Mouse (Mus musculus) MEL (cell line): ENCODE data around the gene Smtn. TPM values are rescaled to one million over a fixed set of nuclear protein-coding genes. Genes with fewer than 3 reads are reported as not detected.

Experiments used
- DNase-seq: peaks from one replicate; pipeline ENCODE4 v3.0.0; 2011; ENCODE audit warnings: low read depth, low spot score
- H3K27ac ChIP-seq: 2 replicates; pipeline ENCODE4 v1.5.1; 2012; ENCODE audit warnings: low read depth, mild to moderate bottlenecking, control low read depth, low read length, moderate library complexity; ENCODE audit not compliant: control insufficient read depth
- H3K27me3 ChIP-seq, 2 experiments: fragments of 150-350 bp in 1 of 2; sonication (generic) in 1 of 2; 2 replicates each; pipeline ENCODE4 v1.6.1; 2012; ENCODE audit warnings: low read length in 2 of 2, mild to moderate bottlenecking in 2 of 2, improper control_type of control experiment in 1 of 2, moderate library complexity in 1 of 2; ENCODE audit not compliant: insufficient read depth in 2 of 2, control insufficient read depth in 1 of 2
- H3K36me3 ChIP-seq, 2 experiments: 2 replicates each; pipeline ENCODE4 v1.6.1; 2012 to 2014; ENCODE audit warnings: low read length in 2 of 2, improper control_type of control experiment in 1 of 2, inconsistent platforms in 1 of 2, mild to moderate bottlenecking in 1 of 2; ENCODE audit not compliant: insufficient read depth in 2 of 2, control insufficient read depth in 1 of 2
- H3K4me1 ChIP-seq, 2 experiments: fragments of 150-350 bp in 1 of 2; sonication (generic) in 1 of 2; 2 replicates each; pipeline ENCODE4 v1.6.1; 2012; ENCODE audit warnings: low read length in 2 of 2, improper control_type of control experiment in 1 of 2, mild to moderate bottlenecking in 1 of 2; ENCODE audit not compliant: insufficient read depth in 2 of 2, control insufficient read depth in 1 of 2
- H3K4me3 ChIP-seq, 2 experiments: fragments of 150-350 bp in 1 of 2; sonication (generic) in 1 of 2; 2 replicates each; pipeline ENCODE4 v1.5.1; 2012; ENCODE audit warnings: low read depth in 2 of 2, low read length in 2 of 2, mild to moderate bottlenecking in 2 of 2, moderate library complexity in 2 of 2, control low read depth in 1 of 2, improper control_type of control experiment in 1 of 2; ENCODE audit not compliant: control insufficient read depth in 1 of 2, insufficient read depth in 1 of 2
- H3K79me2 ChIP-seq: 2 replicates; pipeline ENCODE4 v1.6.1; 2012; ENCODE audit warnings: mild to moderate bottlenecking, low read length, moderate library complexity; ENCODE audit not compliant: control insufficient read depth, poor library complexity, insufficient read depth
- H3K9ac ChIP-seq: 2 replicates; pipeline ENCODE4 v1.6.1; 2012; ENCODE audit warnings: low read depth, mild to moderate bottlenecking, control low read depth, low read length, moderate library complexity; ENCODE audit not compliant: control insufficient read depth, poor library complexity, severe bottlenecking
- H3K9me3 ChIP-seq: fragments of 150-350 bp; sonication (generic); replicated peaks from 2 replicates; pipeline ENCODE4 v1.6.1; 2012; ENCODE audit warnings: mild to moderate bottlenecking, low read length, improper control_type of control experiment, moderate library complexity; ENCODE audit not compliant: insufficient read depth
- CHD2 ChIP-seq: IDR thresholded peaks from 2 replicates; pipeline ENCODE4 v1.6.1; 2011; ENCODE audit warnings: low read length, improper control_type of control experiment
- CTCF ChIP-seq, 3 experiments: IDR thresholded peaks in 2 of 3; conservative IDR thresholded peaks in 1 of 3; 2 replicates each; pipeline ENCODE4 v1.5.1; 2011 to 2012; ENCODE audit warnings: low read length in 3 of 3, low read depth in 2 of 3, mild to moderate bottlenecking in 2 of 3, improper control_type of control experiment in 1 of 3, inconsistent platforms in 1 of 3, mixed read lengths in 1 of 3, moderate library complexity in 1 of 3; ENCODE audit not compliant: control insufficient read depth in 1 of 3, insufficient read depth in 1 of 3, poor library complexity in 1 of 3, severe bottlenecking in 1 of 3
- E2F4 ChIP-seq: IDR thresholded peaks from 2 replicates; pipeline ENCODE4 v1.6.1; 2011; ENCODE audit warnings: low read depth, low read length, improper control_type of control experiment, borderline replicate concordance
- ELF1 ChIP-seq: IDR thresholded peaks from 2 replicates; pipeline ENCODE4 v1.6.1; 2014; ENCODE audit warnings: low read depth, mild to moderate bottlenecking, inconsistent platforms, low read length, improper control_type of control experiment, moderate library complexity
- HCFC1 ChIP-seq: IDR thresholded peaks from 2 replicates; pipeline ENCODE4 v1.6.1; 2012; ENCODE audit warnings: low read depth, mild to moderate bottlenecking, inconsistent platforms, low read length, improper control_type of control experiment, moderate library complexity
- KAT2A ChIP-seq: conservative IDR thresholded peaks from 2 replicates; pipeline ENCODE4 v1.6.1; 2012; ENCODE audit warnings: low read depth, low read length, improper control_type of control experiment, inconsistent platforms
- MAFK ChIP-seq: IDR thresholded peaks from 2 replicates; pipeline ENCODE4 v1.6.1; 2011; ENCODE audit warnings: low read depth, mild to moderate bottlenecking, low read length, improper control_type of control experiment, borderline replicate concordance
- MAX ChIP-seq: IDR thresholded peaks from 2 replicates; pipeline ENCODE4 v1.6.1; 2011; ENCODE audit warnings: low read length, improper control_type of control experiment
- MEF2A ChIP-seq: IDR thresholded peaks from 2 replicates; pipeline ENCODE4 v1.6.1; 2014; ENCODE audit warnings: low read depth, mild to moderate bottlenecking, inconsistent platforms, low read length, improper control_type of control experiment; ENCODE audit not compliant: poor library complexity, insufficient replicate concordance, severe bottlenecking; ENCODE audit errors: extremely low read depth
- MXI1 ChIP-seq: IDR thresholded peaks from 2 replicates; pipeline ENCODE4 v1.6.1; 2011; ENCODE audit warnings: mild to moderate bottlenecking, low read depth, low read length, improper control_type of control experiment
- MYC ChIP-seq: IDR thresholded peaks from 2 replicates; pipeline ENCODE4 v1.6.1; 2011; ENCODE audit warnings: low read depth, mild to moderate bottlenecking, low read length, improper control_type of control experiment, moderate library complexity
- POLR2AphosphoS2 ChIP-seq: IDR thresholded peaks from 2 replicates; pipeline ENCODE4 v1.6.1; 2011; ENCODE audit warnings: low read length, improper control_type of control experiment
- RCOR1 ChIP-seq: IDR thresholded peaks from 2 replicates; pipeline ENCODE4 v1.6.1; 2012; ENCODE audit warnings: low read depth, mild to moderate bottlenecking, inconsistent platforms, low read length, improper control_type of control experiment
- SIN3A ChIP-seq: IDR thresholded peaks from 2 replicates; pipeline ENCODE4 v1.6.1; 2012; ENCODE audit warnings: low read length, improper control_type of control experiment, inconsistent platforms
- TAL1 ChIP-seq: IDR thresholded peaks from 2 replicates; pipeline ENCODE4 v1.6.1; 2012; ENCODE audit warnings: mild to moderate bottlenecking, inconsistent platforms, low read length, moderate library complexity, mixed read lengths
- TCF12 ChIP-seq: IDR thresholded peaks from 2 replicates; pipeline ENCODE4 v1.6.1; 2014; ENCODE audit warnings: low read depth, mild to moderate bottlenecking, inconsistent platforms, low read length, improper control_type of control experiment, moderate library complexity
- UBTF ChIP-seq: IDR thresholded peaks from 2 replicates; pipeline ENCODE4 v1.6.1; 2012; ENCODE audit warnings: low read depth, mild to moderate bottlenecking, inconsistent platforms, low read length, improper control_type of control experiment, moderate library complexity, borderline replicate concordance; ENCODE audit not compliant: insufficient read depth
- USF1 ChIP-seq: IDR thresholded peaks from 2 replicates; pipeline ENCODE4 v1.6.1; 2014; ENCODE audit warnings: low read depth, mild to moderate bottlenecking, inconsistent platforms, low read length, improper control_type of control experiment, moderate library complexity
- ZMIZ1 ChIP-seq: IDR thresholded peaks from 2 replicates; pipeline ENCODE4 v1.6.1; 2012; ENCODE audit warnings: low read depth, mild to moderate bottlenecking, inconsistent platforms, low read length, improper control_type of control experiment, moderate library complexity
- polyA plus RNA-seq, 2 experiments: library from polyadenylated mRNA; stranded (reverse) in 1 of 2; unstranded in 1 of 2; fragments of >175 nt in 1 of 2; fragments of >200 nt in 1 of 2; gene quantifications; 2 replicates each; pipeline versions ENCODE4 v1.2.1 to v1.2.4; 2012; ENCODE audit warnings: low replicate concordance in 2 of 2, low read depth in 1 of 2; ENCODE audit not compliant: insufficient read length in 2 of 2, insufficient read depth in 1 of 2, missing spikeins in 1 of 2
- total RNA-seq: library from RNA; depleted of rRNA; stranded (reverse); fragments of 300-350 nt; gene quantifications from 2 replicates; pipeline ENCODE4 v1.2.3, GENCODE M21; 2012

Gene Smtn
- total and polyA plus RNA-seq, 3 experiments: 203 to 370 TPM; not detected in 1

DNA sequence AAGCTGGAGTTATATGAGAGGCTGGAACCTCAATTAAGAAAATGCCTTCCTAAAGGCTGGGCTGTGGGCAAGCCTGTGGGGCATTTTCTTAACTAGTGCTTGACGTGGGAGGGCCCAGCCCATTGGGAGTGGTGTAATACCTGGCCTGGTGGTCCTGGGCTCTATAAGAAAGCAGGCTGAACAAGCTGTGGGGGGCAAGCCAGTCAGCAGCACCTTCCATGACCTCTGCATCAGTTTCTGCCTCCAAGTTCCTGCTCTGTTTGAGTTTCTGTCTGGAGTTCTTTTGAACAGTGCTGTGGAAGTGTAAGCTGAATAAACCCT, 5.8 kb upstream of the Smtn start:
- peaks cover 0 to 2% of the 10 kb centered on the region in 2 experiments; a peak in 1 of 4 replicates for H3K27me3 ChIP-seq
- no peak for TF ChIP-seq ELF1
- TF ChIP-seq POLR2AphosphoS2: no peak
- no peak for TF ChIP-seq USF1
- TF ChIP-seq KAT2A: no peak
- TF ChIP-seq TAL1: no peak
- no peak for TF ChIP-seq MAFK
- no peak for TF ChIP-seq CTCF (IDR thresholded peaks at IDR 0.05 in 2 of 3, conservative IDR thresholded peaks at IDR 0.05 in 1 of 3; ENCODE audit: control insufficient read depth in 1 of 3, insufficient read depth in 1 of 3, low read depth in 2 of 3, low read length in 3 of 3, poor library complexity in 1 of 3, severe bottlenecking in 1 of 3)
- TF ChIP-seq SIN3A: no peak
- TF ChIP-seq RCOR1: no peak
- TF ChIP-seq TCF12: no peak
- no peak for TF ChIP-seq MEF2A
- no peak for TF ChIP-seq MAX
- TF ChIP-seq ZMIZ1: no peak
- no peak for TF ChIP-seq E2F4
- TF ChIP-seq HCFC1: no peak
- no peak for TF ChIP-seq MXI1
- TF ChIP-seq CHD2: no peak
- no peak for TF ChIP-seq UBTF
- H3K9ac ChIP-seq: no peak overlapping the region
- no peaks in the 10 kb centered on the region for H3K9me3 ChIP-seq
- H3K4me3 ChIP-seq: no peak overlapping the region
- peaks cover 2 to 10% of the 10 kb centered on the region in 2 experiments; a peak in 3 of 4 replicates for H3K4me1 ChIP-seq
- H3K27ac ChIP-seq: no peak overlapping the region
- no peak for DNase-seq
- no peaks in the 10 kb centered on the region for H3K79me2 ChIP-seq
- H3K36me3 ChIP-seq: no peaks in the 10 kb centered on the region

DNA sequence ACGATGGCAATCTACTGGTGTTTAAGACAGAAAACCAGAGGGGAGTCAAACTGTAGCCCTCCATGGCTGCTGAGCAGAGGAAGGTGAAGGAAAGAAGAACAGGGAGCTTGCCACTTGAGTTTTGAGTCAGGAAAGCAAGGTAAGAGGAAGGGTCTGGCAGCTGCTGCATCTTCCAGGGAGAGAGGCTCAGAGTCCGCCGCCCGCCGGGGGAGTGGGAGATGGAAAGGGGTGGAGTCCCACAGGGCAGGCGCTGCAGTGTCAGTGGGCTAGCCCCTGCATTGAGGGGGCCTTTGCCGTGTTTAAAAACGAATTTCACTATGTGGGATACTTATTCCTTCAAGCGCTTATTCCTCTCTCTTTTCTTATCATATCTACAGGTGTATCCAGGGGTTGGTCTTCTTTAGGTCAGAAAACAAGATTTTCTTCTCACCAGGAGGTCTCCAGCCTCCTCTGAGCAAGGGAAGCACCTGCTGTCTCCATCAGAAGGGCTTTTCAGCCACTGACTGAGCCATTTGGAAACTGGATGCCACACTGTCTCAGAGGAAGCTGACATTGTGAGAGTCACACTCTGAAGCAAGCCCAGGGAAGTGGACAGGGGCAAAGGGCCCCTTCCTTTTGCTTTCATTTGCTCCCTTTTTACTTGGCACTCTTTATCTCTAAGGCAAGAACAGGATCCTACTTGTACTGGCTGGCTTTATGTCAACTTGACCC, 5.3 kb upstream of the Smtn start:
- no peak for TF ChIP-seq MYC
- H3K9ac ChIP-seq: no peak overlapping the region
- H3K4me1 ChIP-seq: peaks cover 3 to 10% of the 10 kb centered on the region in 2 experiments
- no peak overlapping the region for H3K27ac ChIP-seq
- no peak overlapping the region for H3K4me3 ChIP-seq
- H3K36me3 ChIP-seq: no peaks in the 10 kb centered on the region; a peak in 1 of 4 replicates
- H3K27me3 ChIP-seq: peaks cover 0 to 2% of the 10 kb centered on the region in 2 experiments; a peak in 1 of 4 replicates
- DNase-seq: no peak
- no peaks in the 10 kb centered on the region for H3K79me2 ChIP-seq
- H3K9me3 ChIP-seq: no peaks in the 10 kb centered on the region
